Mouse (Mus musculus) right cerebral cortex, adult 18-20 months (tissue): ENCODE data around the gene Dll4.

ENCODE experiments used
- DNase-seq: peaks from one replicate; pipeline ENCODE4 v3.0.0; 2022; ENCODE audit warnings: mixed read lengths

Gene Dll4

DNA sequence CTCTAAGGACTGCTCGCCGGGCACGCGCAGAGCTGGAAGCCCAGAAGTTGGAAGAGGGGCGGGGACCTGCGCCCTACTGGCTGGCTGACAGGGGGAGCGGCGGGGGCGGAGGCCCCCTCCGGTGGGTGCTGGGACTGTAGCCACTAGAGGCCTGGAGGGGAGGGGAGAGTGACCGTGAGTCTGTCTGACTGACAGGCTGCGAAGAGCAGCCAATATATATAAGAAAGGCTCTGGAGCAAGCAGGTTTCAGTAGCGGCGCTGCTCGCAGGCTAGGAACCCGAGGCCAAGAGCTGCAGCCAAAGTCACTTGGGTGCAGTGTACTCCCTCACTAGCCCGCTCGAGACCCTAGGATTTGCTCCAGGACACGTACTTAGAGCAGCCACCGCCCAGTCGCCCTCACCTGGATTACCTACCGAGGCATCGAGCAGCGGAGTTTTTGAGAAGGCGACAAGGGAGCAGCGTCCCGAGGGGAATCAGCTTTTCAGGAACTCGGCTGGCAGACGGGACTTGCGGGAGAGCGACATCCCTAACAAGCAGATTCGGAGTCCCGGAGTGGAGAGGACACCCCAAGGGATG lies at the start of gene Dll4:
Gene Dll4 (plus strand): TSS at position 217 of the 576 bp plus-strand sequence.
- no peak for DNase-seq

DNA sequence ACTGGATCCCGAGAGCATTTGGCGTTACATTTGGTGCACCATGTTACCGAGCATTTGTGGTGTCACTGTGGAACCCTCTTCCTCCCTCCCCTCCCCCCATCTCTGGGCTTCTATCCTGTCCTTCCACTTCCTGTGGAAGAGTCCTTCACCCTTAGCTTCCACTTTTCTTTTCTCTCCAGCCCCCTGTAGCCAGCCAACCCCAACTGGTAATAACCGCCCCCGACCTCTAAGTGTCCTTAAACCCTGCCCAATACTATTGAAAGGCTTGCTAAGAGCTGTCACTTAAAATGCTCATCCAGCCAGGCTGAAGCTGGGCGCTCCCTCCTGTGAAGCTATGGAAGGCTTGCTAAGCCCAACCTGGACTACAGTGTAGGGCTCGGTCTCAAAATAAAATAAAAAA lies 48.7 kb upstream of the Dll4 start:
- DNase-seq = no peak

DNA sequence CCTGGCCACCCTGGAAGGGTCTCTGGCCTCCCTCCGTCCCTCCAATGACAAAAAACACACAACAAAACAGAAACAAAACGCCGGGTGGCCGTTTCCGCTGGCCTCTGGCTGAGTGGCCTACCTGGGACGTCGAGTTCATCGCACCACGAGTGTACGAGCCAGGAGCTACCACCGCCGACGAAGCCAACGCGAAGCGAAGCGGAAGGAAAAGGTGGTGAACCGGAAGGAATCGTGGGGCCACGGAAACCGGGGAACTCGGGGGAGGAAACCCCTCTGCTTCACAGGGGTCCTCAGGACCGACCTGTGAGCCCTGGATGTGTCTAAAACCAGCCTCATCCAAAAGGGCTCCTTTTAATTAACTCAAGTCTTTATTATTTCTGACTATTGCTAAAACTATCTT lies 47.8 kb upstream of the Dll4 start:
- DNase-seq = no peak

DNA sequence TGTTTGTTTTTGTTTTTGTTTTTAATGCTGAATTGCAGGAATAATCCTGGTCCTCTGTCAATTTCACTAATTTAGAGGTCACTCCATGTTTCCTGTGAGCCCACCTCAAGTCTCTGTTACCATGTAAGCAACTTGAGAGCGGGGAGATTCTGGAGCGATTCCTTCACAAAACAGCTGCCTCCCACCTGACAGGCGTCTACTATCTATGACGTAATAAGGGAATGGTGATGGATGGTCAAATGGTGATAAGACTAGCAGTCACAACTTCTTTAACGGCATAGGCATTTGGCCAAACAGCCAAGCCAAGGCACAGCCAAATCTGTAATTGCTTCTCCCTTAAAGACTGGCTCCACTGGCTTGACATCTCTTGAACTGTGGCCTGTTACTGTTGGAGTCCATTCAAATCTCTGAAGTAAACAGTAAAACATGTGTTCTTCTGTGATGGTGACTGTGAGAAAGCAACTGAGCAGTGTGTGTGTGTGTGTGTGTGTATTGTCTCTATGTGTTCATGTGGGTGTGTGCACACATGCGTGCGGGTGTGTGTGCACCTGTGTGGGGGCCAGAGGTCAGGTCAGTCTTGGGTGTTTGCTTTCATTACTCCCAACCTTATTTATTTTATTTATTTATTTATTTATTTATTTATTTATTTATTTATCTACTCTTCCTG lies 43.6 kb upstream of the Dll4 start:
- no peak for DNase-seq

DNA sequence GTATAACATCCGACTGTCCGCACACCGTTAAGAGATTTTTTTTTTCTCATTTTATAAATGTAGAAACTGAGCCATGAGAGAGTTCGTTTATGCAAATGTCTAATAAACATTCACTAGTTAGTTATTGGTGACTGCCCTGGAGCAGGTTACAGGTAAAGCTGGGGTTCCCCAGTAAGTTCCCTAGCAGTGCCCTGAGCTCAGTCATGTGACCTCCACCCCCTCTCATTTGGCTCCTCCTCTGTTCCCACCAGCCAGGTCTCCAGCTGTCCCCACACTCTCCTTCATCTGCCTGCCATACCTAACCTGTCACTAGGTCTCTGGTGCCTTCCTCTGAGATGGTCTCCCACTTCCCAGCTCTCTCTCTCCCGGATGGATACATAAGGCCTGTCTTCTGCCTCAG lies 38.2 kb upstream of the Dll4 start:
- no peak for DNase-seq

DNA sequence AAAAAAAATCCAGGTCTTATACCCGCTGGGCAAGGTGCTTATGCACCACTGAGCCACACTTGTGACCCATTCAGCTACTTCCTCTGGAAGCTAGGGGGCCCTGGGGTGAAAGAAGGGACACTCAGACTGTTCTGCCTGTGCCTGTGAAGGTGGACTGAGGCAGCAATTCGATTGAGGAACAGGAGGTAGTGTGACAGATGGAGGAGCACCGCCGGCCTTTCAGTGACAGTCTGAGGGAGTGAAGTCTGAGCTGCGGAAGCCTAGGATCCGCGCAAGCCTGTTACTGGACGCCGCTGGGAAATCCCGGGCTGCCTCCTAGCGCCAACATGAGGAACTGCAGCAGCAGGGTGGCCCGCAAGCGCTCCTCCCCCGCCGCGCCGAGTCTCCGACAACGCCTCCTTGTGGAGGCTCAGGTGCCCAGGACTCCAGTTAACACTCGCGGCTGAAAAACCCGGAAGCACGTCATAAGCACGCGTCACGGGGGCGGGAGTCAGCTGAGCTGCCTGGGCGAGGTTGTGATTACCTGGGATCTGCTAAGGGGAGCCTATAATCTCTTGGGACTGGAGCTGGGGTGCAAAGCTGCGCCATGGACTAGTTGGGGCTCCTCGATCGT lies 37.2 kb upstream of the Dll4 start, which contains the start of gene Vps18:
Gene Vps18 (plus strand): TSS at position 471 of the 613 bp plus-strand sequence.
- DNase-seq = peak; percentile 99

DNA sequence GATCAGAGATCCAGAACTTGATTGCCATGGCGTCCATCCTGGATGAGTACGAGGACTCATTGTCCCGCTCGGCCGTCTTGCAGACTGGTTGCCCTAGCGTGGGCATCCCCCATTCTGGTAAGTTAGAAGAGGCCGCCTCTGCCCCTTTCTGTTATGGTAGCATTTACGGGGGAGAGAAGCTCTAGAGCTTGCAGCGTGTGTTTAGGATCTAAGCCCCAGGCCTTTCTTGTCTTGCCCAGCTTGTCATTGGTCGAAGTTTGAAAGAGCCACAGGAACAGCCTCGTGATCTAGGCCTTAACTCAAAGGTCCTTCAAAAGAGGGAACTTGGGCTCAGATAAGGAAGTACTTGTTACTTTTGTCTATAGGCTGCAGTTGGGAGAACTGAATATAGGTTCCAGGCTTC lies 36.6 kb upstream of the Dll4 start:
- DNase-seq = no peak

DNA sequence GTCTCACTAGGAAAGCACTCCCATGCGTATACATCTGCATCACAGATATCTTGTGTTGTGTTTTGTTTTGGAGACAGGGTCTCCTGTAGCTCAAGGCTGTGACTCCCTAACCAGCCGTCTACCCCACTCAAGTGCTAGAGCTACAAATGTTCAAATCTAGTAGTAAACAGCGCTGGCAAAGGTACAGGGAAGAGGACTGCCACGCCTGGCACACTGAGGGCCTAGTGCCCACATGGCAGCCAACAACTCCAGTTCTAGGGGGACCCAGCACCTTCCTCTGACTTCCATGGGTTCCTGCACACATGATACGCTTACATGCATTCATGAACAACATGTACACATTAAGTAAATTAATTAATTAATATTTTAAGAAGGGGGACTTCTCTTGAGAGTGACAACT lies 33.3 kb upstream of the Dll4 start:
- DNase-seq = no peak

DNA sequence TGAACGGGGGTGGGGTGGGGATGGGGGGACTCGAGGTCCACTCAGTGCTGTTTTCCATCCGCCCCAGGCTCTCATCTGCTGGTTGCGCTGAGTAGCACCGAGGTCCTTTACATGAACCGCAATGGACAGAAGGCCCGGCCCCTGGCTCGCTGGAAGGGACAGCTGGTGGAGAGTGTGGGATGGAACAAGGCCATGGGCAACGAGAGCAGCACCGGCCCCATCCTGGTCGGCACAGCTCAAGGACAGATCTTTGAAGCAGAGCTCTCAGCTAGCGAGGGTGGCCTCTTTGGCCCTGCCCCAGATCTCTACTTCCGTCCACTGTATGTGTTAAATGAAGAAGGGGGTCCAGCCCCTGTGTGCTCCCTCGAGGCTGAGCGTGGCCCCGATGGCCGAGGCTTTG lies 32.7 kb upstream of the Dll4 start:
- DNase-seq = no peak

DNA sequence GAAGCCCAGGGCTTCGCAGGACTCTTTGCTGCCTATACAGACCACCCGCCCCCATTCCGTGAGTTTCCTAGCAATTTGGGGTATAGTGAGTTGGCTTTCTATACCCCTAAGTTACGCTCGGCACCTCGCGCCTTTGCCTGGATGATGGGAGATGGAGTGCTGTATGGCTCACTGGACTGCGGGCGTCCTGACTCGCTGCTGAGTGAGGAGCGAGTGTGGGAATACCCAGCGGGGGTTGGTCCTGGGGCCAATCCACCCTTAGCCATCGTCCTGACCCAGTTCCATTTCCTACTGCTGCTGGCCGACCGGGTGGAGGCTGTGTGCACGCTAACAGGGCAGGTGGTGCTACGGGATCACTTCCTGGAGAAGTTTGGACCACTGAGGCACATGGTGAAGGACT lies 32.3 kb upstream of the Dll4 start:
- no peak for DNase-seq

DNA sequence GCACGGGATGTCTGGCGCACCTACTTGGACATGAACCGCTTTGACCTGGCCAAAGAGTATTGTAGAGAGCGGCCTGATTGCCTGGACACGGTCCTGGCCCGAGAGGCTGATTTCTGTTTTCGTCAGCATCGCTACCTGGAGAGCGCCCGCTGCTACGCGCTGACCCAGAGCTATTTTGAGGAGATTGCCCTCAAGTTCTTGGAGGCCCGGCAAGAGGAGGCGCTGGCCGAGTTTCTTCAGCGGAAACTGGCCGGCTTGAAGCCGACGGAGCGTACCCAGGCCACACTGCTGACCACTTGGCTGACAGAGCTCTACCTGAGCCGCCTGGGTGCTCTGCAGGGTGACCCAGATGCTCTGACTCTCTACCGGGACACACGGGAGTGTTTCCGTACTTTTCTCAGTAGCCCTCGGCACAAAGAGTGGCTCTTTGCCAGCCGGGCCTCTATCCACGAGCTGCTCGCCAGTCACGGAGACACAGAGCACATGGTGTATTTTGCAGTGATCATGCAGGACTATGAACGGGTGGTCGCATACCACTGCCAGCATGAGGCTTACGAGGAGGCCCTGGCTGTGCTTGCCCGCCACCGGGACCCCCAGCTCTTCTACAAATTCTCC lies 31.7 kb upstream of the Dll4 start:
- DNase-seq = no peak

DNA sequence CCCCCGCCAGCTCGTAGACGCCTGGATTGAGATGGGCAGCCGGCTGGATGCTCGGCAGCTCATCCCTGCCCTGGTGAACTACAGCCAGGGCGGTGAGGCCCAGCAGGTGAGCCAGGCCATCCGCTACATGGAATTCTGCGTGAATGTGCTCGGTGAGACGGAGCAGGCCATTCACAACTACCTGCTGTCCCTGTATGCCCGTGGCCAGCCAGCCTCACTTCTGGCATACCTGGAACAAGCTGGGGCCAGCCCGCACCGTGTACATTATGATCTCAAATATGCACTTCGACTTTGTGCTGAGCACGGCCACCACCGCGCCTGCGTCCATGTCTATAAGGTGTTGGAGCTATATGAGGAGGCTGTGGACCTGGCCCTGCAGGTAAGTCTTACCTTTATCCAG lies 31.2 kb upstream of the Dll4 start:
- no peak for DNase-seq

DNA sequence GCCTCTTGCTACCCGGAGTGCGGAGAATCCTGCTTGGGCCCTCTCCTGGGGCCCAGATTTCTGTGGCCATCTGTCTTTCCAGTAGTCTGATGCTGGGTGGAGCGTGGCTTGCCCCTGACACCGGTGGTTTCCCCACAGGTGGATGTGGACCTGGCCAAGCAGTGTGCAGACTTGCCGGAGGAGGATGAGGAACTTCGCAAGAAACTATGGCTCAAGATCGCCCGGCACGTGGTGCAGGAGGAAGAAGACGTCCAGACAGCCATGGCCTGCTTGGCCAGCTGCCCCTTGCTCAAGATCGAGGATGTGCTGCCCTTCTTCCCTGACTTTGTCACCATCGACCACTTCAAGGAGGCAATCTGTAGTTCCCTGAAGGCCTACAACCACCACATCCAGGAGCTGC lies 28.8 kb upstream of the Dll4 start:
- DNase-seq = no peak

DNA sequence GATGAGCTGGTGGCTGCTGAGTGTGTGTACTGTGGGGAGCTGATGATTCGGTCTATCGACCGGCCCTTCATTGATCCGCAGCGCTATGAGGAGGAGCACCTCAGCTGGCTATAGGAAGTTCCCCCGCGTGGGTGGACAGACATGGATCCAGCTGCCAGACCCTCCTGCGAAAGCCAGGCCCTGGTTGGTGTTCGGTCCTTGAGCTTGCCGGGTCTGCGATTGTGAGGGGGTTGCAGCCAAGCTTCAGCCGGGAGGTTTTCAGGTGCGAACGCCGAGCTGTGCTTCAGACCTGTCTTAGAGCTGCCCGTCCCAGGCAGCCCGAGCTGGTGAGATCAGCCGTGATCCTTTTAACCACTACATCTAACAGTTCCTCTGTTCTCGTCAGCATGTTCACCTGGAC lies 28.1 kb upstream of the Dll4 start:
- no peak for DNase-seq

DNA sequence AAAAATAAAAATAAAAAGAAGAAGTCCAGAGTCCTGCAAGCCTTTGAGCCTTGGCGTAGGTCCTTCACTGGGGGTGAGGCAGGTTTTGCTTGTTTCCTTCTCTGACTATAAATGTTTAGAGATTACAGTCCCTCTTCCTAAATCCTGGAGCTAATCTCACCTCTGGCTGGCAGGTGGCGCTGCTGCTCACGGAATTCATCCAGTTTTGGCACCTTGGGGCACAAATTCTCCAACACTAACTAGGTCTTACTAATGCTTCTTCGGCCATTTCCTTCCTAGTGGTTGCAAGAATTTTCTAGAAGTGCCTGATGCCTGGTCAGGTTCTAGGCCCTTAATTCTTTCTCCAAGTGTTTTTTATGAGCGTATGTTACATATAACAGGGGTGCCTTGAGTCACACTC lies 27.3 kb upstream of the Dll4 start:
- peak; percentile 52 for DNase-seq

DNA sequence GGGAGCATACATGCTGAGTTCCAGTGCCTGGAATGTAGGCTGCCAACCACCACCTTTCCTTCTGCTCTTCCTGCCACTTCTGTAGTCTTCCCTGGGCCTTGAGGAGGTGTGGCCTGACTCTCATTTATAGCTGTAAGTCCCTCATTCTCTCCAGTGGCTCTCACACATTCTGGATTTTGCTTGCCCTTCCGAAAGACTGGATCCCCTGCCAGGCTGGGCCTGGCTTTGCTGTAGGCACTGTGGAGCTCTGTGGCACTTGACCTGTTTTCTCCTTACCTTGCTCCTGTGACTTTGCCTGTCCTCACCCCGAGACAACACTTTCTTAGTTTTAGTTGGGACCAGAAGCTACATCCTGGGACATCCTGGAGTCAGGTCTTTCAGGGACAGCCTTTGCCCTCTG lies 26.7 kb upstream of the Dll4 start:
- no peak for DNase-seq

DNA sequence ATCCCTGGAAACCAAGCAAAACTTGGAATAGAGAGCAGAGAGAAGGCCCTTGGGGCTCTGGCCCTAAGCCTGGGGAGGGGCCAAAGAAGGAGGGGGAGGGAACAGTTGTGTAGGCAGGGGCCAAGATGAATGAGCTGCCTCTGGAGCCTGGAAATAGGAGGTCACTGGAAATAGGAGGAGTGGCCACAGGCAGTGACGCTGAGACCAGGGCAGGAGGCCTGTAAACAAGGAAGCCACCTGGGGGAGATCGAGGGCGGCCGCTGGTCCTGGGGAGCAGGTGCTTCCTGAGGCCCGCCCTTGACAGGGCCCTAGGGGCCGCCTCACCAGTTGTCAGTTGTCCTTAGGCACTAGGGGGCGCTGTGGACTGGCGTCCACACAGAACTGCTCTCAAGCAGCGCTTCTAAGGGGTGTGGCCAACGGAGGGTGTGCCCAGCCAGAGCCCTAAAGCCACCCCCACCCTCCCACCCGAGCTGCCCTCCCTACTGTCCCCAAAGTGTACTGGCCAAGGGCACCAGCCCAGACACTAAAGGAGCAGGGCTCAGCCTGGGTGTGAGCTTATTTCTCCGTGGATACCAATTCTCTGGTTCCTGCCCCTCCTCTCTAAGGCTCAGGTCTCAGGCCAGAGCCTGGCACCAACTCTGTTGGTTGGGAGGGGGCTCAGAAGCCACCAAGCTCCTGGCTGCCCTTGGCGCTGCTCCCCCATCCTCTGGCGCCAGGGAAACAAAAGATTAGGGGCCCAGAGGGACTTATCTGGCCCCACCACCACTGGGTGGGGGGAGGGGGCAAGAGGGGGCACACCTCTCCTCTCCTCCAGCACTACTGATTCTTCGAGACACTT lies 25.4 kb upstream of the Dll4 start:
- peak; percentile 29 for DNase-seq

DNA sequence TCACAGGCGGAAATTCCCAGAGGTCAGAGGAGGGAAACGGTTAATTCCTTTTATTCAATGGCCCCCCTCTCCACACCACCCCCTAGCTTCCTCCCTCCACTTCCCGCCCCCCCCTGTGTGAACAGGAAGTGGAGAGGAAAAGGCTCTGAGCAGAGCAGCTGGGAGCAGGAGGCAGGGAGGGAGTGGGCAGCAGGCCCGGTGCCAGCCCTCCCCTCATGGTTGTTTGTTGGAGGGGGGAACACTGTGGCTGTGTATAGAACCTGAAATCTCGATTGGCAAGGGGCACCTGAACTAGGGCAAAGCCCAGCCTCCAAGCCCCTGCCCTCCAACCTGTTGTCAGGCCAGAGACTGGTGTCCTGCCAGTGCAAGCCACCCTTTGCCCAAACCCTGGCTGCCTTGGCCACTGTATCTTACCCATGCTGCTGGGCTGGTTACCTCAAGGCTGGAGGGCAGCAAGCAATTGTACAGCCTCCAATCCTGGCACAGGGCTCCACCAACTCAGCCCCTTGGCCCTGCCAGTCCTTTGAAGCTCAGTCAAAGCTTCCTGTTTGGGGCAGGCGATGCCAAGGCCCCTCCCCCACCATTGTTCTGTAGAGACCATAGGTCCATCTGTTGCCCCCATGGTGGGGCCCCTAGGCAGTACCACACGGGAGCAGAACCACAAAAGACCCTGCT lies 24.6 kb upstream of the Dll4 start:
- DNase-seq = no peak

DNA sequence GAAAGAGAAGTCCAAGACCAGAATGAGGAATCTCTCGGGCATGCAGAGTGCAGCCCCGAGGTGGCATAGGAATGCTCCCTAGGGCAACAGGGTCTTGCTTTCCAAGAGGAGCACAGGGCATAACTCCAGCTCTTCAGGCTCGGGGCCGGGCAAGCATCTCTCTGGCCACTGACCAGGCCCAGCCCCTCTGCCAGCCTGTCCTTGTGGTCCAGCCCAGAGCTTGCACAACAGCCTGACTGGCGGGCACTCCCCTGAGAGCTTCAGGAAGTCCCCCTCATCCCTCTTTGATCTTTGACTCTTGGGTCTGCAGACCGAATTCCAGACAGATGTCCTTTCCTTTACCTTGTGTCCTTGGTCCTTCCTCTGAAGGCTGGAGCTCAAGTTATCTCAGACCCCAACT lies 22.7 kb upstream of the Dll4 start:
- no peak for DNase-seq

DNA sequence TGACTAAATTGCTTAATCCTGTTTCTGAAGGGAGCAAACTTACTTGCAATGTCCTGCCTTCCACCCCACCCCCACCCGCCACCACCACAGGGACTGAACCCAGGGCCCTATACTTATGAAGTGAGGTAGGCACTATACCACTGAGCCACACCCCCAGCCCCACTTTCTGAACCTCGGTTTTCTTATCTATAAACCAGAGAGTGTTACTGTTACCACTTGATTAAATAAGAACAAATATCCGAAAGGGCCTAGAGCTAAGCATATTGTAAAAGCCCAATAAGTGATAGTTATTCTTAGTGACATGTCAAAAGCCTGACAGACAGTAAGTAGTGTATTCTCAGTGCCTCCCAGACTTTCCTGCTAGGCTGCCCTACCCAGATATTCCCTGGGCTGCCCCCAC lies 21.2 kb upstream of the Dll4 start:
- DNase-seq = no peak

DNA sequence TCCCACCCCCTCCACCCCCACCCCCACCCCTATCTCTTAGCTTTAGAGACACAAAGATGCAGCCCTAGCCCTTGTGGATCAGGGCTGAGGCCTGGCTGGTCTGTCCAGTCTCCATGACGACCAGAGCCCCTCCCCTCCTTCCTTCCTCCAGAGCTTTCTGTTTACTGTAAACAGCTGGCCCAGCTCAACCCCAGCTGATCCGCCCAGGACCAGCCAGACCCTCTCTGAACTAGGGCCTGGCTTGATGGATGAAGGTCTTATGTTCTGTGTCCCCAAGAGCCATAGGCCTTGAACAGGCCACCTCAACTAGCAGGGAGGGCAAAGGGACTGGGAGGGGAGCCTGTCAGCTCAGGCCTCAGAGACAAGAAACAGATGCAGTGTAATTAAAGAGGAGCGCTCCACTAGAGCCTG lies 20.8 kb upstream of the Dll4 start:
- DNase-seq = no peak

DNA sequence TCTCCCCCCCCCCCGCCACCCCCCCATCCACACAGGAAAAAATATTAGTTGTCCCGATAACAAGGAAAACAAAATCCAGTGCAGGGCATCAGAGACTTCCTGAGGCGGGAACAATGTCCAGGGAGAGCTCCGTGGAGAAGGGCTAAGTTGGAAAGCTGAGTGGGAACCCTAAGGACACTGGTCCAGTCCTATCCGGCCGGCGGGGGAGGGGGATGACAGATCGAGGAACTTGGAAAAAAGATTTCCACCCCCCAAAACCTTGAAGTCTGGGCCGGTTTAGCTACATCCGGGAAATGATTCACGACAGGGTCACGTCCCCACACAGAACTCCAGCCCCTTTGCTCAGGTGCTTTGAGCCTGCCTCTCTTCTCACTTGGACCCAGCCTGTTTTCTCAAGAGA lies 14.0 kb upstream of the Dll4 start:
- no peak for DNase-seq
